Mouse (Mus musculus): Measurements from ENCODE around the gene Cyp2d11. TPM values are rescaled to one million over a fixed set of nuclear protein-coding genes. Genes with fewer than 3 reads are reported as not detected.

The Cyp2d11 gene
- polyA plus RNA-seq, 2 experiments = not detected

- Histone ChIP-seq H3K27ac (replicated peaks; ENCODE audit: low read depth, low read length) (no peak overlapping the region), H3K27me3 (ENCODE audit: control insufficient read depth, insufficient read depth, low read length) (no peaks in the 10 kb centered on the region), H3K36me3 (ENCODE audit: control insufficient read depth, insufficient read depth, low read length) (peaks cover 37% of the 10 kb centered on the region), H3K9ac (ENCODE audit: low read depth, low read length, severe bottlenecking) (no peak overlapping the region), H3K9me3 (ENCODE audit: control insufficient read depth, low read length) (no peaks in the 10 kb centered on the region), H3K4me3 (replicated peaks; ENCODE audit: low read length) (no peak overlapping the region; the same call in 1 of the 2 replicates), H3K4me2 (replicated peaks; ENCODE audit: low read depth, low read length, severe bottlenecking) (no peak overlapping the region), H3K4me1 (ENCODE audit: control insufficient read depth, insufficient read depth, low read length) (peaks cover 15% of the 10 kb centered on the region)
- no peak for DNase-seq (ENCODE audit: low spot score)
- ATAC-seq (ENCODE audit: low FRiP score, low read depth) = no peak
- WGBS = 94% methylated on average over 12 of the region's 12 CpGs
- no peak for TF ChIP-seq POLR2A (IDR thresholded peaks at IDR 0.05; ENCODE audit: borderline replicate concordance, extremely low read depth, insufficient read depth, insufficient read length)
Measured at GRCm38 (mm10) chr15:82347852-82348251, 46.0 kb downstream of the Cyp2d11 start.

- WGBS = 82% methylated on average over 4 of the region's 4 CpGs
- DNase-seq (ENCODE audit: low spot score) = no peak
- peak overlapping the region; percentile 50; the same call in 1 of the 2 replicates for H3K9ac ChIP-seq (ENCODE audit: low read depth, low read length, severe bottlenecking)
- H3K4me1 ChIP-seq (ENCODE audit: control insufficient read depth, insufficient read depth, low read length) = peaks cover 11% of the 10 kb centered on the region
- H3K27me3 ChIP-seq (ENCODE audit: control insufficient read depth, insufficient read depth, low read length) = no peaks in the 10 kb centered on the region
- no peaks in the 10 kb centered on the region for H3K9me3 ChIP-seq (ENCODE audit: control insufficient read depth, low read length)
- ATAC-seq (ENCODE audit: low FRiP score, low read depth) = no peak
- H3K36me3 ChIP-seq (ENCODE audit: control insufficient read depth, insufficient read depth, low read length) = peaks cover 37% of the 10 kb centered on the region
- no peak for TF ChIP-seq POLR2A (IDR thresholded peaks at IDR 0.05; ENCODE audit: borderline replicate concordance, extremely low read depth, insufficient read depth, insufficient read length)
- H3K4me3 ChIP-seq (replicated peaks; ENCODE audit: low read length) = peak overlapping the region; percentile 61
- H3K27ac ChIP-seq (replicated peaks; ENCODE audit: low read depth, low read length) = no peak overlapping the region
- H3K4me2 ChIP-seq (replicated peaks; ENCODE audit: low read depth, low read length, severe bottlenecking) = peak overlapping the region; percentile 89
Measured at GRCm38 (mm10) chr15:82347303-82347676, 46.5 kb downstream of the Cyp2d11 start.

GRCm38 (mm10) chr15:82346580-82347302 is 47.1 kb downstream of the Cyp2d11 start:
- Histone ChIP-seq H3K9me3 (ENCODE audit: control insufficient read depth, low read length) (no peaks in the 10 kb centered on the region), H3K27ac (replicated peaks; ENCODE audit: low read depth, low read length) (peak overlapping the region; percentile 55; the same call in 1 of the 2 replicates), H3K4me2 (replicated peaks; ENCODE audit: low read depth, low read length, severe bottlenecking) (peak overlapping the region; percentile 89), H3K4me1 (ENCODE audit: control insufficient read depth, insufficient read depth, low read length) (peaks cover 11% of the 10 kb centered on the region), H3K27me3 (ENCODE audit: control insufficient read depth, insufficient read depth, low read length) (no peaks in the 10 kb centered on the region), H3K9ac (ENCODE audit: low read depth, low read length, severe bottlenecking) (peak overlapping the region; percentile 50), H3K4me3 (replicated peaks; ENCODE audit: low read length) (peak overlapping the region; percentile 61), H3K36me3 (ENCODE audit: control insufficient read depth, insufficient read depth, low read length) (peaks cover 37% of the 10 kb centered on the region)
- TF ChIP-seq POLR2A (IDR thresholded peaks at IDR 0.05; ENCODE audit: borderline replicate concordance, extremely low read depth, insufficient read depth, insufficient read length) = no peak
- DNase-seq (ENCODE audit: low spot score) (no peak), ATAC-seq (ENCODE audit: low FRiP score, low read depth) (no peak)
- 53% methylated on average over 14 of the region's 14 CpGs for WGBS

- Histone ChIP-seq H3K9ac (ENCODE audit: low read depth, low read length, severe bottlenecking) (peak overlapping the region; percentile 63), H3K4me2 (replicated peaks; ENCODE audit: low read depth, low read length, severe bottlenecking) (peak overlapping the region; percentile 89), H3K9me3 (ENCODE audit: control insufficient read depth, low read length) (no peaks in the 10 kb centered on the region), H3K4me1 (ENCODE audit: control insufficient read depth, insufficient read depth, low read length) (peaks cover 14% of the 10 kb centered on the region), H3K27me3 (ENCODE audit: control insufficient read depth, insufficient read depth, low read length) (no peaks in the 10 kb centered on the region), H3K36me3 (ENCODE audit: control insufficient read depth, insufficient read depth, low read length) (peaks cover 35% of the 10 kb centered on the region), H3K27ac (replicated peaks; ENCODE audit: low read depth, low read length) (peak overlapping the region; percentile 77), H3K4me3 (replicated peaks; ENCODE audit: low read length) (peak overlapping the region; percentile 61)
- peak; percentile 98 for DNase-seq (ENCODE audit: low spot score)
- WGBS = under 1% methylated on average over 49 of the region's 51 CpGs
- peak; percentile 98 for ATAC-seq (ENCODE audit: low FRiP score, low read depth)
- no peak for TF ChIP-seq POLR2A (IDR thresholded peaks at IDR 0.05; ENCODE audit: borderline replicate concordance, extremely low read depth, insufficient read depth, insufficient read length)
Measured at GRCm38 (mm10) chr15:82345820-82346470, 47.9 kb downstream of the Cyp2d11 start.

GRCm38 (mm10) chr15:82344971-82345370 is 48.9 kb downstream of the Cyp2d11 start:
- no peak for TF ChIP-seq POLR2A (IDR thresholded peaks at IDR 0.05; ENCODE audit: borderline replicate concordance, extremely low read depth, insufficient read depth, insufficient read length)
- Histone ChIP-seq H3K4me2 (replicated peaks; ENCODE audit: low read depth, low read length, severe bottlenecking) (no peak overlapping the region), H3K4me1 (ENCODE audit: control insufficient read depth, insufficient read depth, low read length) (peaks cover 20% of the 10 kb centered on the region), H3K36me3 (ENCODE audit: control insufficient read depth, insufficient read depth, low read length) (peaks cover 26% of the 10 kb centered on the region), H3K4me3 (replicated peaks; ENCODE audit: low read length) (no peak overlapping the region), H3K9ac (ENCODE audit: low read depth, low read length, severe bottlenecking) (no peak overlapping the region), H3K9me3 (ENCODE audit: control insufficient read depth, low read length) (no peaks in the 10 kb centered on the region), H3K27me3 (ENCODE audit: control insufficient read depth, insufficient read depth, low read length) (no peaks in the 10 kb centered on the region), H3K27ac (replicated peaks; ENCODE audit: low read depth, low read length) (no peak overlapping the region)
- ATAC-seq (ENCODE audit: low FRiP score, low read depth) = no peak
- WGBS = 94% methylated on average over 6 of the region's 6 CpGs
- no peak for DNase-seq (ENCODE audit: low spot score)
